Comparison of ENCODE assay signal across 8 mouse cellular contexts in genomic region chr2:128738725-128739258, GRCm38 (mm10). TPM values are rescaled to one million over a fixed set of nuclear protein-coding genes. Genes with fewer than 3 reads are reported as not detected.
DNase-seq lines count a peak whose midpoint lies in the region; ATAC-seq and TF ChIP-seq lines count a peak whose summit lies in the region.

No protein-coding gene starts in this region.

- WGBS in midbrain, postnatal 0 days = 71% methylated on average over 10 of the region's 10 CpGs
- 76% methylated on average over 10 of the region's 10 CpGs for WGBS in midbrain, embryonic 15.5 days
- WGBS in lung, embryonic 16.5 days = 78% methylated on average over 10 of the region's 10 CpGs

- no peaks in the 10 kb centered on the region; the same call in 1 of the 2 replicates for H3K4me1 ChIP-seq in midbrain, postnatal 0 days (ENCODE audit: insufficient read depth, low read length)
- H3K4me1 ChIP-seq in midbrain, embryonic 15.5 days = no peaks in the 10 kb centered on the region
- H3K4me1 ChIP-seq in lung, embryonic 16.5 days (replicated peaks; ENCODE audit: control insufficient read depth, insufficient read depth, low read length) = peaks cover 12% of the 10 kb centered on the region; the same call in 1 of the 2 replicates

- H3K36me3 ChIP-seq in midbrain, postnatal 0 days (ENCODE audit: insufficient read depth, low read length) = no peaks in the 10 kb centered on the region
- H3K36me3 ChIP-seq in midbrain, embryonic 15.5 days (replicated peaks) = no peaks in the 10 kb centered on the region
- H3K36me3 ChIP-seq in lung, embryonic 16.5 days (ENCODE audit: control insufficient read depth, insufficient read depth, low read length) = no peaks in the 10 kb centered on the region

- H3K27ac ChIP-seq in midbrain, postnatal 0 days (ENCODE audit: low read depth, low read length) = 0 out of 2 replicates have a peak overlapping the region, but pooled peaks have one; percentile 43
- no peak overlapping the region for H3K27ac ChIP-seq in midbrain, embryonic 15.5 days
- no peak overlapping the region for H3K27ac ChIP-seq in lung, embryonic 16.5 days (ENCODE audit: low read length)

- intact Hi-C loops in heart, postnatal 14 days (cut with DNase I) = no loop called here

- peak; percentile 79 for ATAC-seq in midbrain, postnatal 0 days (ENCODE audit: low FRiP score)
- ATAC-seq in midbrain, embryonic 15.5 days (replicated peaks) = no peak; the same call in 1 of the 2 replicates
- ATAC-seq in lung, embryonic 16.5 days (ENCODE audit: low read depth) = peak; percentile 36; the same call in 1 of the 2 replicates

- H3K4me3 ChIP-seq in midbrain, postnatal 0 days (ENCODE audit: low read depth, low read length) = no peak overlapping the region
- no peak overlapping the region for H3K4me3 ChIP-seq in midbrain, embryonic 15.5 days
- H3K4me3 ChIP-seq in lung, embryonic 16.5 days (ENCODE audit: low read length) = no peak overlapping the region

- no peak for TF ChIP-seq CTCF in midbrain, postnatal 0 days (IDR thresholded peaks at IDR 0.05)

- H3K9me3 ChIP-seq in midbrain, postnatal 0 days (ENCODE audit: low read length) = no peaks in the 10 kb centered on the region
- H3K9me3 ChIP-seq in midbrain, embryonic 15.5 days = no peaks in the 10 kb centered on the region
- no peaks in the 10 kb centered on the region for H3K9me3 ChIP-seq in lung, embryonic 16.5 days (ENCODE audit: control insufficient read depth, low read length)

- DNase-seq in midbrain, postnatal 0 days (ENCODE audit: low spot score) = peak; percentile 85
- peak; percentile 37 for DNase-seq in cerebellum, adult 8-10 months
- peak; percentile 29 to 39 for DNase-seq in heart, postnatal 14 days
- no peak for DNase-seq in thymus, adult 18-20 months
- DNase-seq in spleen, postnatal 14 days (ENCODE audit: low spot score in 2 of 2) = no peak
- no peak for DNase-seq in thymus, postnatal 4 days

- H3K4me2 ChIP-seq in midbrain, postnatal 0 days (ENCODE audit: low read depth, low read length, poor library complexity, severe bottlenecking) = no peak overlapping the region
- no peak overlapping the region for H3K4me2 ChIP-seq in midbrain, embryonic 15.5 days
- no peak overlapping the region for H3K4me2 ChIP-seq in lung, embryonic 16.5 days (ENCODE audit: low read depth, low read length)

- H3K9ac ChIP-seq in midbrain, postnatal 0 days (replicated peaks; ENCODE audit: low read length, poor library complexity, severe bottlenecking) = no peak overlapping the region
- no peak overlapping the region for H3K9ac ChIP-seq in midbrain, embryonic 15.5 days
- H3K9ac ChIP-seq in lung, embryonic 16.5 days (ENCODE audit: low read length) = no peak overlapping the region

- H3K27me3 ChIP-seq in midbrain, postnatal 0 days (ENCODE audit: insufficient read depth, low read length) = no peaks in the 10 kb centered on the region
- no peaks in the 10 kb centered on the region for H3K27me3 ChIP-seq in midbrain, embryonic 15.5 days (replicated peaks)
- no peaks in the 10 kb centered on the region for H3K27me3 ChIP-seq in lung, embryonic 16.5 days (ENCODE audit: control insufficient read depth, insufficient read depth, low read depth, low read length)

RNA-seq across cellular contexts. Expression of gene Mertk, which starts 40.0 kb away (rescaled TPM):
- 6.2 and 7.7 TPM in 2 replicates for total RNA-seq in midbrain, postnatal 0 days (2014; rRNA removed)
- 2.0 and 2.6 TPM in 2 replicates for polyA plus RNA-seq in midbrain, postnatal 0 days (2015; fragmentation: Nextera tagmentation; extraction: Ambion mirVana)
- 1.5 and 1.8 TPM in 2 replicates for polyA plus RNA-seq in midbrain, embryonic 15.5 days (2015; fragmentation: Nextera tagmentation; extraction: Ambion mirVana)
- 1 to 10 TPM; 6.5 to 8.0 TPM for total RNA-seq in heart, postnatal 14 days (2021)
- polyA plus RNA-seq in lung, embryonic 16.5 days (2015; fragmentation: Nextera tagmentation; extraction: Ambion mirVana) = 7.8 and 9.2 TPM in 2 replicates

RNA-seq across cellular contexts. Expression of gene Anapc1, which starts 51.6 kb away (rescaled TPM):
- total RNA-seq in midbrain, postnatal 0 days (2014; rRNA removed) = 65.2 and 81.1 TPM in 2 replicates
- 22.1 and 25.3 TPM in 2 replicates for polyA plus RNA-seq in midbrain, postnatal 0 days (2015; fragmentation: Nextera tagmentation; extraction: Ambion mirVana)
- 50.8 and 52.8 TPM in 2 replicates for polyA plus RNA-seq in midbrain, embryonic 15.5 days (2015; fragmentation: Nextera tagmentation; extraction: Ambion mirVana)
- 10 to 100 TPM; 50.6 to 51.0 TPM for total RNA-seq in heart, postnatal 14 days (2021)
- polyA plus RNA-seq in lung, embryonic 16.5 days (2015; fragmentation: Nextera tagmentation; extraction: Ambion mirVana) = 56.8 and 60.7 TPM in 2 replicates

Comparison
In these comparisons a context has a peak if more than half of its experiments do, and no peak if none do; other contexts are left out.
1. DNase-seq: peak in midbrain, postnatal 0 days (single experiment), cerebellum, adult 8-10 months (single experiment) and heart, postnatal 14 days (2 of 2); none in thymus, adult 18-20 months (0 of 2), spleen, postnatal 14 days (0 of 2) and thymus, postnatal 4 days (single experiment).